Mouse (Mus musculus): Measurements from ENCODE around the gene Zscan5b. TPM values are rescaled to one million over a fixed set of nuclear protein-coding genes. Genes with fewer than 3 reads are reported as not detected.
A peak's percentile ranks its signal among the peaks of the same experiment; 100 is the strongest.
"Not testable (repeated sequence)": the region's sequence is repeated elsewhere in the genome, so short reads cannot be mapped to it uniquely, and the experiment has no call there.

Zscan5b gene
- total RNA-seq (2015), result not detected in 2 replicates
- not detected in 2 replicates for total RNA-seq (2017)

DNA sequence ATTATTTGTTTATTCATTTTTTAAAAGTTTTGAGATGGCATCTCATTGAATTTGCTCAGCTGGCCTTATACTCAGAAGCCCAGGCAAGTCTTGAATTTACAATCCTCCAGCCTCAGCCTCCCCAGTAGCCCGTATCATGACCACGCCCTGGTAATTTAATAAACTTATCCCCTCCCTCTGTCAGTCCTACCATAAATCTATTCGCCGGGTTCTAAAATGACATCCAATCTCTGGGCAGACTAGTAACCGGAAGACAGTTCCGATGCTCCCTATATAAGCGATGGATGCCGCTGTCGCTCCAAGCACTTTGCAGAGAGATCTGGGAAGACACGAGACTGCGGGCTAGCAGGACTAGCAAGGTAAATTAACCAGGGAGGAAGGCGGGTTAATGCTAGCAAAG is at the start of gene Zscan5b:
Gene Zscan5b (plus strand): TSS at position 301 of the 400 bp plus-strand sequence.
- ATAC-seq (ENCODE audit: poor library complexity, severe bottlenecking), result no peak

DNA sequence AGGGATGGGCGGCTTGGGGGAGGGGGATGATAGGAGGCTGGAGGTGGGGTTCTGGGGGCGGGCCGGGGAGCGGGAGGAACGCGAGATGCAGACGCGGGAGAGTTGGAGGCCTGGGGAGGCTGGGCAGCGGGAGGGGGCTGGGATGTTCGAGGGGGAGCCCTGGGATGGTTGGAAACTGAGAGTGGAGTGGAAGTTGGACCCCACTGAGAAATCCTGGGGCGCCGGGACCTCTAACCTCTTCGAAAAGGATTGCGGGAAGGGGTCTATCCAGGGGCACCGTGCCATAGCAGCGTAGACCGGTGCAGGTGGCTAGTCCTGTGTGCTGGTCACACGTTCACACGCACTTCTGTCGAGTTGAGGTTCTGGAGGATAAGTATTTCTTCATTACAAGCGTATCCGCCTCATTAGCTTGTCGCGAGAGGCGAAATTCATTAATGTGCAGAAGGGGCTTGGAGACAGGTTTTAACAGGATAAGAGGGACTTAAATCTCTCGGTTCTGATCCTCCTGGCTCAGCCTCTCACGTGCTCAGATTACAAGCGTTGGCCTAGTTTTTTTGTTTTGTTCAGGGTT is 49.3 kb upstream of the Zscan5b start:
- no peak for ATAC-seq (ENCODE audit: poor library complexity, severe bottlenecking)

DNA sequence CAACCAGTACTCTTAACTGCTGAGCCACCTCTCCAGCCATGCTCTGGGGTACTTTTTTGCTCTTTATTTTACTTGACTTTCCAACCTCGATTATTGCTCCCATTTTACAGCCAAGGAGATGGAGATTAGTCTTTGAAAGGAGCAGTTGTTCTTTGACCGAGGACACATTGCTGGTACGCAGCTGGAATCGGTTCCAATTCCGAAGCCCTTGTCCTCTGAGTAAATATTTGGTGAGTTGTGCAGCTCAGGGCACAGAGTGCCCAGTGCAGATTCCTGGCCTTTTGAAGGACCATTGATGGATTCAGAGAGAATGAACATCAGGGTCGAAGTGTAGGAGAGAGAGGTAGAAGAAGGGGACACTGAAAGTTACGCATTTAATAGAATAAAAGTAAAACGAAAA is 48.2 kb upstream of the Zscan5b start:
- no peak for ATAC-seq (ENCODE audit: poor library complexity, severe bottlenecking)

DNA sequence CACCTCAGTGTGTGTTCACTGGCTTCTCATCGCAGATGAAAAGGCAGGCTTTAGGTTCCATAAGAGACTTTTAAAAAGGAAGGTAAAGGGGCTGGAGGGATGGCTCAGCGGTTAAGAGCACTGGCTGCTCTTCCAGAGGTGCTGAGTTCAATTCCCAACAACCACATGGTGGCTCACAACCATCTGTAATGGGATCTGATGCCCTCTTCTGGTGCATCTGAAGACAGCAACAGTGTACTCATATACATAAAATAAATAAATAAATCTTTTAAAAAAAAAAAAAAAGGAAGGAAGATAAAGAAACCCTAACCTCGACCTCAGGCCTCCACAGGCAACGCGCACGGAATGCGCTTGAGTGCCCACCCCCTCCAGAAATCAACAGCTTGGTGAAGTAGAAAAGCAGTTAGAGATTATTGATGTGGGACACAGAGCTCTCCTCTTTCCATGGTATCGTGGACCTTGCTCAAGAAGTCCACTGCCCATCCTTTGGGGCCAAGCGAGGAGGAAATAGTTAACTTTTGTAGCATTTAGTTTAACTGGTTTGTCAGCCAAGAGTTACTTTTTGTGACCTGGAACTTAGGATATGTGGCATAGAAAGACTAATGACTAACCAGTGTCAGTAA is 47.6 kb upstream of the Zscan5b start:
- not testable (repeated sequence) for ATAC-seq (ENCODE audit: poor library complexity, severe bottlenecking)

DNA sequence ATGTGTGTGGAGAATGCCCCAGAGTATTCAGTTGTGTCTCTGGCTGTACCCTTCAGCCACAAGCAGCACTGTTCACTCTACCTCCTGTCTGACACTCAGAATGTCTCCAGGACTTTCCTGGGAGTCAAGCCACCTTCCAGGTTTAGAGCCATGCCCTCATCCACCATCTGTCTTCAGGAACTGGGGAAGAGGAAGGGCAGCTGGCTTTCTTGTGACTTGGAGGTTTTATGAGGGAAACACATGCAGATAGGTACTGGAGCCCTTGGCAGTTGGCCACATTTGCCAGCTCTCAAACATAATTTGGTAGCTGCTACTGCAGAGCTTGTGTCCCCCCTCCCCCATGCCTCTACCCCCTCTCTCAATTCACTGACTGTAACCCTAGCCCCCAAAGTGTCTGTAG is 43.1 kb upstream of the Zscan5b start:
- no peak for ATAC-seq (ENCODE audit: poor library complexity, severe bottlenecking)

DNA sequence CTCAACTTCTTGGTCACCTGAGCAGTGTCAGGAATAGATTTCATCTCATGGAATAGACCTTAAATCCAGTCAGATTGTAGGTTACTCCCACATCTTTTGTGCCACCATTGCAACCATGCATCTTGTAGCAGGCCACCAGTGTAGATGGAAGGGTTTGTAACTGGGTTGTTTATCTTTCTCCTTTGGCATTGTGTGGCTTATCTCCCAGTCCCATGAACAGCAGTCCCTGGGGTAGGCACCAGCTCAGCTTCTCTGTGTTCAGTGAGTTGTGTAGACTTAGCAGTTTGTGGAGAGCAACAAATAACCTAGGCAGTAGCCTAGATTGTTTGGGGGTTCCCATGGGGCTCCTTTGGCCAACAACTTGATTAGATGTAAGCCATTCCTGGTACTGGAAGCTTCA is 39.2 kb upstream of the Zscan5b start:
- no peak for ATAC-seq (ENCODE audit: poor library complexity, severe bottlenecking)

DNA sequence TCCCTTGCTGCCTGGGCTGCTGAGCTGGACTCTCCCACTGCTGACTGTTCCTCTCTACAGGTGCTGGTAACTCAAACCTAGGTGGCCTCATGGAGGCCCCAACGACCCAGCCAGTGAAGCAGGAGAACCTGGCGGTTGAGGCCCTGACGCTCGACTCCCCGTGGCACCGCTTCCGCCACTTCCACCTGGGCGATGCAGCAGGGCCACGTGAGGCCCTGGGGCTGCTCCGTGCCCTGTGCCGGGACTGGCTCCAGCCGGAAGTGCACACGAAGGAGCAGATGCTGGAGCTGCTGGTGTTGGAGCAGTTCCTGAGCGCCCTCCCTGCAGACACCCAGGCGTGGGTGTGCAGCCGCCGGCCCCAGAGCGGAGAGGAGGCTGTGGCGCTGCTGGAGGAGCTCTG is 38.3 kb upstream of the Zscan5b start:
- ATAC-seq (ENCODE audit: poor library complexity, severe bottlenecking), result no peak

DNA sequence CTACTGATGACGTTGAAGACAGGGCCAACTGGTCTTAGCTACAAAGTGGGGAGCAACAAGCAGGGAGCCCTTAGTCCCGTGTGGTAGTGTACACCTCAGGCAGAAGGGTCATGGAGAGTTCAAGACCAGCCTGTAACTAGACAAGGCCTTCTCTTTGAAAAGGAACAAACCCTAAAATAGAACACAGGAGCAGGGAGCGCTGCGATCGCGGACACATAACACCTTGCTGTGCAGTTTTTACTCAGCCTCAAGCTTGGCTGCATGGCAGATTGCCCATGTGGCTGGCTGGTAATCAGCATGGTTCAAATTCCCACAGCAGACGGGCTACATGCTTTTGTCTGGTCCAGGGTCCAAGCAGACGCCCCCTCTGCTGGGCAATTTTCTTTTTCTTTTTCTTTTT is 37.6 kb upstream of the Zscan5b start:
- ATAC-seq (ENCODE audit: poor library complexity, severe bottlenecking), result no peak

DNA sequence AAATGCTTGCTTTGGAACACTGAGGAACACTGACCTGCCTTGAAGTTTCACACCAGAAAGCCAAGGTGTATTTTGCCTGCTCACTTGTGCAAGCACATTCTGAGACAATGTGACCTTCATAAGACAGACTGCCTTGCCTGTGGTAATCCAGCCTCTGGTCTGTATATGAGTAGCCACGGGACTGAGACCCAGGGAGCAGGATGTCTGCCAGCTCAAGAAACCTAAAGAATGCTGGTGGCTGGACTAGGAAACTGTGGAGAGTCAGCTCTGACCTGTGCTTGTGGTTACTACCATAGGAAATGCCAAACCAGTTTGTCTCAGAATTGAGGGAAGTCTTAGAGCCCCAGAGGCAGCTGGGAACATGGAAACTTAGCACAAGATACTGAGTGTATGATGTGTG is 36.7 kb upstream of the Zscan5b start:
- ATAC-seq (ENCODE audit: poor library complexity, severe bottlenecking), result no peak

DNA sequence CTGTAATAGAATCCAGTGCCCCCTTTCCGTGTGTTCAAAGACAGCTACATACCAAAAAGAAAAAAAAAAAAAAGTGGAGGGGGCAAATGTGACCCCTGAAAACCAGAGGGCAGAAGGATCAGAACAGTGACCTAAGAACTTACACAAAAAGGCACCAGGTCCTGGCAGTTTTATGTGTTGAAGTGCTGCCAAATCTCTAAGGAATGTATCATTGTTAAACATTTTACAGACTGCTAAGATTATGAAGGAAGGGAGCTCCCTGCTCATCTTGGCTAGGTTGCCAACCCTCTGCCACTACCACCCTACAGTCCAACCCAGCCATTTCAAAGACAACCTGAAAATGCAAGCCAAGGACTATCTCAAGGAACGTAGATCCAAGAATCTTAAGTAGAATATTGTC is 35.9 kb upstream of the Zscan5b start:
- no peak for ATAC-seq (ENCODE audit: poor library complexity, severe bottlenecking)

DNA sequence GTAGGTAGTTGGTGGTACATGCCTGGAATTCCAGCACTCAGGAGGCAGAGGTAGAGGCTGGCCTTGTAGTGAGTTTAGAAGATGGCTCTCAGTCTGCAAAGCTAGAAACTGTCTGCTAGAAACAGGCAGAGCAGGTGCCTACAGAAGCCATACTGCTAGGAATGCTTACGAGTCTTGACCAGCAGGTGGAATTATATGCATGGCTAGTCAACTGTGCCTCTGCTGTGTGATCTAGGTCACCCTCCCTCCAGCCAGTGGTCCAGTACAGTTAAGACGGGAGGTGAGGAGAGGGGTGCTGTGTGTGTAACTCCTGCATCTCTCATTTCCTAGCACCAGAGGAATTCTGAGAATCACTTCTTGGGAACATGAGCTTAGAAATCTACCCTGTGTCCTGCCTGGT is 35.3 kb upstream of the Zscan5b start:
- ATAC-seq (ENCODE audit: poor library complexity, severe bottlenecking), result no peak

DNA sequence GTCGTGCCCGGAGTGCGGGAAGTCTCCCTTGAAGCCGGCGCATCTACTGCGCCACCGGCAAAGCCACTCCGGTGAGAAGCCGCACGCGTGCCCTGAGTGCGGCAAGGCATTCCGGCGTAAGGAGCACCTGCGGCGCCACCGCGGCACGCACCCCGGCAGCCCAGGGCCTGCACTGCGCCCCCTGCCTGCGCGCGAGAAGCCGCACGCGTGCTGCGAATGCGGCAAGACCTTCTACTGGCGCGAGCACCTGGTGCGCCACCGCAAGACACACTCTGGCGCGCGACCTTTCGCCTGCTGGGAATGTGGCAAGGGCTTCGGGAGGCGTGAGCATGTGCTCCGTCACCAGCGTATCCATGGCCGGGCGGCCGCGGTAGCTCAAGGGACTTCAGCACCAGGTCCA is 32.5 kb upstream of the Zscan5b start:
- no peak for ATAC-seq (ENCODE audit: poor library complexity, severe bottlenecking)

DNA sequence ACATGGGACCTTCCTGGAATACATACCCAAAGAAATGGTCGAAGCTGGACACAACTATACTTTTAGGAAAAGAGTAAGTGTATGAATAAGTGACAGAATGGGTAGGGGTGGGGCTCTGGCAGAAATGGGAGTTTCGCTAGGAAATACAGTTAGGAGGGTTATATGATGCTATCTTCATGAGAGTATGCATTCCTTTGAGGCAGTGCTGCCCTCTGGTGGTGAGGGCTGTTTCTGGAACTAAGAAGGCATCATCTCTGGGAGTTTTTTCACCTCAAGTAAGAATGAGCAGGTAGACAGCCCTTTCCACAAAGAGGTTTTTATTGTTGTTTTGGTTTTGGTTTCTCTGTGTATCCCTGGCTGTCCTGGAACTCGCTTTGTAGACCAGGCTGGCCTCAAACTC is 30.7 kb upstream of the Zscan5b start:
- peak; percentile 70 for ATAC-seq (ENCODE audit: poor library complexity, severe bottlenecking)

DNA sequence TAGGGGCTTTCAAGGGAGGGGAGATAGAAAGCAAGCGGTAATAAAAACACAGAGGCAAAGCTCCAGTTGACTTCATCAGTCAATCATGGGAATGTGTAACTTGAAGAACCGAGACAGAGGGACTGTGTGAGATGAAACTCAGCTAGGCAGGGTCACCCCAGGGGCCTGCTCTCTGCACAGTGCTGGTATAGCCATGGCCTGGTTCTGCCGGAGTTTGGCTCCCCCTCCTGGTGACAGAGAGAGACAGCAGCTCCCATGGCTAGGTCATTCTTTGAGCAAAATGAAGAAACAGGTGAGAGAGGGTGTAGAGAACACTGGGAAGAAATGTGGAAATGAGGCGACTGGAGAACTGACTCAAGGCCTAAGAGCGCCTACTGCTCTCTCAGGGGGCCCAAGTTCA is 27.9 kb upstream of the Zscan5b start:
- peak; percentile 88 for ATAC-seq (ENCODE audit: poor library complexity, severe bottlenecking)

DNA sequence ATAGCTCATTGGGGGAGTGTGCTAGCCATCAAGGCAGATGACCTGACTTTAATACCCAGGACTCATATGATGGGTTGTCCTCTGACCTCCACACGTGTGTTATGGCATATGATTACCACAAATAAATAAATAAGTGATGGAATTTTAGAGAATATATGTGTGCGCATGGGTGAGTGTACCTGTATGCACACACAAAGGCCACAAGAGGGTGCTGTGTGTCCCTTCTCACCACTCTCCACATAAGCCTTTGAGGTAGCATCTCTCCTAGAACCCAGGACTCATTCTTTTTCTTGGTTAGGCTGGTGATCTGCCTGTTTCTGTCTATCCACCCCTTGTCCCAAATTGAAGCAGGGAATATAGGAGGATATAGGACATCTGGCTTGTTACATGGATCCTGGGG is 26.3 kb upstream of the Zscan5b start:
- no peak for ATAC-seq (ENCODE audit: poor library complexity, severe bottlenecking)

DNA sequence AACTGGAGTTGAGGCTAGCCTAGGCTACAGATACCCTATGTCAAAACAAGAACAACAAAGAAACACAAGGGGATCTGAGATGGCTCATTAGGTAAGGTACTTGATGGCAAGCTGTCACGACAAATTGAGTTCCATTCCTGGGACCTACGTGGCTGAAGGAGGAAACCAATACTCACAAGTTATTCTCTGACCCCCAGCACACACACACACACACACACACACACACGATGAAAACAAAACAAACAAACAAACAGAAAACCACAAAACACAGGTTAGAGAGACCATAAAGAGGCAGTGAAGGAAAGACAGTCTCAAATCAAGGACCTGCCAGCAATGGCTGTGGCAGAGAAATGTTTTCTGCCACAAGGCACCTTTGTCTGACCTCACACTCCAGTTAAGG is 25.3 kb upstream of the Zscan5b start, which contains the start of gene Galp:
Gene Galp (plus strand): TSS at position 301 of the 400 bp plus-strand sequence.
- ATAC-seq (ENCODE audit: poor library complexity, severe bottlenecking), result no peak

DNA sequence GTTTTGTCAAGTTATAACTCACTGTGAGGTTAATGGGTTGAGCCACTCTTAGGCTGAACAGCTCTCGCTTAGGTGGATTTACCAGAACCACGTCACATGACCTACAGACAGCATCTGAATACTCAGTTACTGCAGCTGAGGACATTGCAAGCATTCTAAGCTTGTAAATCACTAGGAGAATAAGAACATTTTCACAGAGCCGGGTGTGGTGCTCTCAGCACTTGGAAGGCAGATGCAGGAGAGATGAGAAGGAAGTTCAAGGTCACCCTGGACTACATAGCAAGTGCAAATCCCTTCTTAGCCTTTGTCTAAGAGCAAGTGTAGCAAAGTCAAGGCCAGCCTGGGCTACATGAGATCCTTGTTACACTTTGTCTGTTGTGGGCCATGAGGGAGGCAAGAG is 17.9 kb upstream of the Zscan5b start:
- ATAC-seq (ENCODE audit: poor library complexity, severe bottlenecking), result no peak

DNA sequence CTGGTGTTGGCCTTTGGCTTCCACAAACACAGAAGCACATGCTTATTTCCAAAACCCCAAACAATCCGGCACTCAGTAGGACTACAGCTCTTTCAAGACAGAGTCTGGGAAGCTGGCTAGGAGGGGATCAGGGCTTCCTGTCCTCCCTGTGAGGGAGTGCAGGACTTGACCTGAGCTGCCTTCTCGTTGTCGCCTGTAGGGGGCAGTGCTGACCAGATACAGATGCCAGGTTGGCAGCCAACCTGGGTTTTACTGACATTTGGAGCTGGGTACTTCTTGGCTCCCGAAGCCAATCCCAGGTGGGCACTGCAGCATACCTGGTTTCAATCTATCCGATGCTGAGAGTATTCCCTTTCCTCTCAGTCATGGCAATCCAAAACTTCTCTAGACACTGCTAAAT is 8.9 kb upstream of the Zscan5b start:
- ATAC-seq (ENCODE audit: poor library complexity, severe bottlenecking), result no peak; the same call in 1 of the 2 replicates

DNA sequence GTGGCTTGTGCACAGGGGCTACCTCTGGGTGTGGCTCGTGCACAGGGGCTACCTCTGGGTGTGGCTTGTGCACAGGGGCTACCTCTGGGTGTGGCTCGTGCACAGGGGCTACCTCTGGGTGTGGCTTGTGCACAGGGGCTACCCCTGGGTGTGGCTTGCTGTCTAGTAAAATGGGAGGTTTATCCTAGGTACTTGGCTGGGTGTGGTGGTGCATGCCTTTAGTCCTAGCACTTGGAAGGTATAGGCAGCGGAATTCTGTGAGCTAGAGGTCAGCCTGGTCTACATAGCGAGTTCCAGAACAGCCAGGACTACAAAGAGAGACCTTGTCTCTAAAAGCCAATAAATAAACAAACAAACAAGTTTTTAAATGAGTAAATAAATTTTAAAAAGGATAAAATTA is 7.4 kb upstream of the Zscan5b start:
- ATAC-seq (ENCODE audit: poor library complexity, severe bottlenecking), result not testable (repeated sequence)

DNA sequence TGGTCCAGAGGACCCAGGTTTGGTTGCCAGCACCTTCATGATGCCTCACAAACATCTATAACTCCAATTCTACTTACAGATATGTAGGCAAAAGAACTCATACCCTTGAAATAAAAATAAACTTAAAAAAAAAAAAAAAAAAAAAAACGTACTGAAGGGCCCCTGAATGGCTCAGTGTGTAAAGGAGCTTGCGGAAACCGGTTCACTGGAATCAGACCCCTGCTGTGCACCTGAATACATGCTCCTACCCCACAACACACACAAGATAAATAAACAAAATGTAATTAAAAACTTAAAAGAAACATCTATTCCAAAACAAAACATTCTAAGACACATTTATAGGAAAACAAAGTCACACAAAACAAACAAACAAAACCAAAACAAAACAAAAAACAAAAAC is 1.9 kb upstream of the Zscan5b start:
- no peak for ATAC-seq (ENCODE audit: poor library complexity, severe bottlenecking)

DNA sequence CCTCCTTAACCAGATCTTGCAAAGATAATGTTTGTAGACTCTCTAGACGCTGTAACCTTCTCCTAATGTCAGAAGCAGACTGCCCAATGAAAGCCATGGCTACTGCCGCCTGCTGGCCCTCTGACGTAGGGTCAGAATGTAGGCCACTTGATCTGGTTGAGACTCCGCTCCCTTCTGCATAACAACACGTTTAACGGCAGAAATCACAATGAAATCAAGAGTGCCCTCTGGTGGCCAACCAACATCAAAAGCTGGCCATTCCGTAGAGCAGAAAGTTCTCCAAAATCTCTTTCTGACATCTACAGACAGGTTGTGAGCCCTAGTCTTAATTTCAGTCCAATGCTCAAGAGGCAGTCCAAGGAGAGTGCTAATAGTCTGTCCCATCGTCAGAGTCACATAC is 6.4 kb downstream of the Zscan5b start:
- ATAC-seq (ENCODE audit: poor library complexity, severe bottlenecking), result not testable (repeated sequence)

DNA sequence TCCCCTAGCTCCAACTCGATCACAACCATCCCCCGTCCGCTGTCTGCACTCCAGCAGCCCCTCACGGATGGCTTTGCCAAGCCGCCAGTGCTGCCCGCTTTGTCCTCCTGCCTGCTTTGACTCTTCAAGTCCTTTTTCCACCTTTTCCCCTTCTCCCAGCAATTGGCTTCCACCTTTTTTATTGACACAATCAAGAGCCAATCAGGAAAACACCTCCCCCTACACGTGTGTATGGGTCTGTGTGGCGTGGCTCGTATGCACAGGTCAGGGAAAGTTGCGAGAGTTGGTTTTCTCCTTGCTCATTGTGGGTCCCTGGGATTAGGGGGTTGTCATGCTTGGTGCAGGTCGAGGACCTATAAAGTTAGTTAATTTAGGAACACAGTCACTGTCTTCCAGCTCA is 17.7 kb downstream of the Zscan5b start:
- ATAC-seq (ENCODE audit: poor library complexity, severe bottlenecking), result no peak

Data from megakaryocyte, adult 5-6 weeks (primary cell).